Mouse (Mus musculus) ovary, adult 18-20 months (tissue): ENCODE results near the gene Atp6v1a.

ENCODE experiments used
- DNase-seq: peaks from one replicate; pipeline ENCODE4 v3.0.0; 2022; ENCODE audit warnings: low spot score, mixed read lengths

Gene Atp6v1a

DNA sequence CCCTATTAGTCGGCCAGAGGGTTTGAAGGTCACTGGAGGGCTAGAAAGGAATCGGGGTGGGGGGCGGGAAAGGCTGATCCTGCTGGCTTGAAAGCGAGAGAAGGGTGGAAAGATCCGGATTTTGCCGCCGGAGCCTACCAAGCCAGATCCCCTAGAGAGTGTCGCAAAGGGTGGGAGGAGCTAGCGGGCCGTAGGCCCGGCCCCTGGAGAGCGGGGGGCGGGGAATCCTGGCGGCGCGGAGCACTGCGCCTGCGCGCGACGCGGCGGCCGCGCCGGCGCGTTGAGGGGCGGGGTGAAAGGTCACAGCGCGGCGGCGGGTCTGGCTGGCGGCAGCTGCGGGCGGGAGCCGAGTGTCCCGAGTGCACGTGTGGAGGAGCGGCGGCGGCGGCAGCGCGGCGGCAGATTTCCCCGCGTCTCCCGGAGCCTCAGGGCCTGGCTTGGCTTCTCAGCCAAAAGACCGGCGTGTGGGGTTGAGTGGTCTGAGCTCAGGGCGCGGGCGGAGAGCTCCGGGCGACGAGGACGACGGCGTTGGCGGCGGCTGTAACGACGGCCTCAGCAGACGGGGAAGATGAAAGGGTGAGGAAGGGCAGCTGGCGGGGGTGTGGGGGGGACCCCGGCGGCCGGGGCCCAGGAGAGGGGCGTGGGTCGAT lies at the start of gene Atp6v1a, which contains the start of gene Naa50:
TSS of gene Atp6v1a (minus strand) at position 170 of the 650 bp plus-strand sequence.
TSS of gene Naa50 (plus strand) at position 295 of the 650 bp plus-strand sequence.
- DNase-seq = peak; percentile 86

DNA sequence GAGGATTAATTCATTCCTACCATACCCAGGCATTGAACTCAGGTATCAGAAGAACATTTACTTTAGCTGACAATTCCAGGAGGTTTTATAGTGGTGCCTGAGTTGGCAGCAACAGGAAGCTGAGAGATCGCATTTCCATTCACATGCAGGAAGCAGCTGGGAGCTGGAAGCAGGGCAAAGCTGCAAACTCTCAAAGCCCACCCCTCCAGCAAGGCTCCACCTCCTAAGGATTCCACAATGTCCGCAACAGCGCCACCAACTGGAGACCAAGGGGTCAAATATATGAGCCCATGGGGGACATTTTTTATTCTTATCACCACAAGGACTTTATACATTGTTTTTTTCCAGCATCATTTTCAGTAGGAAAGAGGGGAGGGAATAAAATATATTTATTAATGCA lies 49.3 kb upstream of the Atp6v1a start:
- DNase-seq = no peak

DNA sequence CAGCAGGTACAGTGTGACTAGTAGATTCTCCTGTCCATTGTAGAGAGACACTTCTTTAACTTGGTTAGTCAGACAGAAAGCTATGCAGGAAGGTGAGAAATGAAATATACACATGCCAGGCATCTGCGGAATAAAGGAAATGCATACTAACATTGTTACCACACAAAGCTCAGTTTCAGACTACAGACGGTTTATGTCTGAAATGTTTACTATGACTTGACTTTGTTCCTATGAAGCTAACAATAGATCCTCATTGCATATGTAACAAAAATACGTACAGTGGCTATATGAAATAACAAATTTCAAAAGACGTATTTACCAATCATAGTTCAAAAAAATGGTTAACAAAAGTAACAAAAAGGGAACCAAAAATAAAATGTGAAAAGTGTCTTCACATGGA lies 47.7 kb upstream of the Atp6v1a start:
- no peak for DNase-seq

DNA sequence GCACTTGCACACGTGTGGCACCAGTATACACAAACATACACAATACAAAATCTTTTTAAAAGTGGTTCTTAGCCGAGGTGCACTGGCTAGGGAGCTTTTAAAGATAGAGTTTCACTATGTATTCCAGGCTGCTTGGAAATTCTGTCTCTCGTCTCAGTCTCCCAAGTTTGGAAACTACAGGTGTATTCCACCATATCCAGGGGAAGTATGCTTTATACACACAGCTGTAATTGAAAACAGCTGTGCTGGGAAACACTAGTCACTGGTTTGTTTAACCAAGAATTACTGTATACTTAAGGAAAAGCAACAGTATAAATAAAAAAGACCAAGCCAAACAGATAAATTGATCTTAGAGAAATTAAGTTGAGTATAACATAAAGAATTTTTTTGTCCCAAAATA lies 45.3 kb upstream of the Atp6v1a start:
- DNase-seq = no peak

GRCm38 (mm10) chr16:44182597-44182996 lies 43.1 kb upstream of the Atp6v1a start:
- no peak for DNase-seq

DNA sequence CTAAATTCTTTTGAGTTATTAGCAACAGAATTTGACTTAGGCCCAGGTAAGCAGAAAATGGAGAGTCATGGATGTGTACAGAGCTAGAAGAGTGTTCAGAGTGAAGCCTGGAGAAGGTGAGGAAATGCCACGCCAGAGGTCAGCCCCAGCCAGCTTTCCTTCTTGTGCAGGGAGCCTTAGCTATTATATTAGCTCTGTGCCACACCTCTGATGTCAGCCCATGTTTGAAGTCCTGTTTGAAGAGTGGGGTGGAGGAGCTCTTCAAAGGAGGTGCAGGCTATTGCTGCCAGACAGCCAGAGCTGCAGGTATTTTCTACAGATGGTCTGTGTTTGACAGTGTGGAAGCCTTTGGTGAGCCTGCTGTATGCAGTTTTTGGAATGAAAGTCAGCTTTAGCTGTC lies 39.0 kb upstream of the Atp6v1a start:
- no peak for DNase-seq

GRCm38 (mm10) chr16:44176511-44176910 lies 37.0 kb upstream of the Atp6v1a start:
- DNase-seq = no peak

GRCm38 (mm10) chr16:44175001-44175400 lies 35.5 kb upstream of the Atp6v1a start:
- DNase-seq = no peak

GRCm38 (mm10) chr16:44173966-44174530 lies 34.5 kb upstream of the Atp6v1a start:
- DNase-seq = no peak

DNA sequence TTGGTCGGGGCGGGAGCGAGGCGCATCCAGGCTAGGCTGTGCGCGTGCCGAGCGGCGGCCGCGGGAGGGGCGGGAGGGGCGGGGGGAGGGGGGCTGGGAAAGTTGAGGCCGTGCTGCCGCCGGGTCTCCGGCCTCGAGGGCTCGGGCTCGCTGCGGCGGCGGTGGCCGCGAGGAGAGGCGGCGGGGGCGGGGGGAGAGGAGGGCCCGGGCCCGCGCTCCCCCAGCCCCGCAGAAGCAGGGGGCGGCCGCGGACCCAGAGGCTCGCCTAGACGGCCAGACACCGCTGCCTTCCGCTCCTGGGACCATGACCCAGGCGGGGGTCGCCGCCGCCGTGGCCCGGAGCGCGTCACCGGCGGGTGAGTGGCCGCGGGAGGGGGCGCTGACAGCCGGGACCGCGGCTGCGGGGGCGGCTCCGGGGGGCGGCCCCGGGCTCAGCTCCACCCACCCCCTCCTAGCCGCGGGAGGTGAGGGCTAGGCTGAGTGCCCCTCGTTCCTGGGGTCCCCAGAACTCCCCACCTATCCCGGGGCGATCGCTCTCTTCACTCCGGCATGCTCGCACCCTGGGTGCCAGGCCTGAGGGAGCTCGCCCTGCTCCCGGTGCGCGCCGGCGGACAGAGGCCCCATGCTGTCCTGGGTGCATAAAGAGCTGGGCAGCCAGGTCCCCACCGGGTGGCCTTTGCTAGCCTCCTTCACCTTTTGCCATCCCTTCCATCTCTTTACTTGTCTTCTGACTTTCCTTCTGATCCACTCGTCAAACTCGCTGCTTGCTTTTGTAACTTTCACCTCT lies 33.8 kb upstream of the Atp6v1a start, which contains the start of gene Usf3:
TSS of gene Usf3 (plus strand) at position 92 of the 787 bp plus-strand sequence.
- DNase-seq = peak; percentile 31

DNA sequence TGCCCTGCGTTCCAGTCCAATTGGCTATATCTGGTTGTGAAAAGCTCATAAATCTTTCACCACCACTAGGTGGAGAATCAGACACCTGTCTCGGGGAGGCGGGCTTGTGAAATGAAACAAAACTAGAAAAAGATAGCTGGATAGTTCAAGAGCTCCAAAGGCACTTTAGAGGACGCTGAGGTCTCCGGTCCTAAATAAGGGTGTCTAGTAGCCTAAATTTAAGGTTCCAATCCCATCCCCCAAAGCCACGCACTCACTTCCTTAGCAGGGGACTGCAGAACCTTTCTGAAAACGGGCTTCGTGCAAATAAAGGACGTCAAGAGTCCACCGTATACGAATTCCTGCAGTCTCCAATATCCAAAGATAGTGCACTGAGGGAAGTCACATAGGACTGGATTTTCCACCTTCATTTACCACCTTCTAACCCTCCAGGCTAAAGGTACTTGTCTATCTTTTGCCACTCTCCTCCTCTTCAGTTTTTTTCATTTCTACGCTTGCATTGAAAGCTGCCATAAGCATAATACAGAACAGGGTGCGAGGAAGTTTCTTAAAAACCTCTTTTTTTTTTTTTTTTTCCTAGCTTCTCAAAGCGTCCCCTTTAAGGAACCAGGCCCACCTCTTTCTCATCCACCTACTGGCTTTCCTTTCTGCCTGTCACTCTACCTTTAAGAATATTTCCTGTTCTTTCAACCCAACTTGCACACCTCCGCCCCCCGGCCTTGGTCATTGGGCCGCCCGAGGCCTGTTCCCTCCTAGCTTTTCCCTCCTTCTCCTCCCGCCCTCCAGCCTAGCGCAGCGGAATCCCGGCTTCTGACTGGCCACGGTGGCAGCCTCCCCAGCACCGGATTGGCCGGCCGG lies 33.0 kb upstream of the Atp6v1a start:
- DNase-seq = peak; percentile 99

DNA sequence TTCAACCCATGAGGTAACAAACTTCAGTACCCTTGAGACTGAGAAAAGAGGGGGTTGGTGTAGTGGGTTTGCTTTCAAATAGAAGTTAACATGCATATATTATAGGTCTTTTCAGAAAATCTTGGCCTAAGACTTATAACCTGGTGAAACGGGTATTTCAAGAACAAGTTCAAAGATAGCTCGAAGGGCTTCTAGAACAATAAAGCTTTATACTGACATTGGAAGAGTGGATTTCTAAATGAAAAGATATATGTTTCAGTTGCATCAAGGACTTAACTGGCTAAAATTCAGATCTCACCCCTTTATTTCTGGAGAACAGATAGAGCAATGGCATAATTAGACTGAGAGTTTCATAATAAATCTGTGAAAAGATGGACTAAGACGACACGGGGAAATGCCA lies 29.5 kb upstream of the Atp6v1a start:
- no peak for DNase-seq

GRCm38 (mm10) chr16:44165182-44165581 lies 25.7 kb upstream of the Atp6v1a start:
- DNase-seq = no peak

- DNase-seq = no peak
These were observed 24.3 kb upstream of the Atp6v1a start for GRCm38 (mm10) chr16:44163831-44164230.

- no peak for DNase-seq
These were observed 19.8 kb upstream of the Atp6v1a start for GRCm38 (mm10) chr16:44159325-44159724.

GRCm38 (mm10) chr16:44154497-44155057 lies 15.1 kb upstream of the Atp6v1a start:
- no peak for DNase-seq

- no peak for DNase-seq
These were observed 9.7 kb upstream of the Atp6v1a start for GRCm38 (mm10) chr16:44149002-44149767.

DNA sequence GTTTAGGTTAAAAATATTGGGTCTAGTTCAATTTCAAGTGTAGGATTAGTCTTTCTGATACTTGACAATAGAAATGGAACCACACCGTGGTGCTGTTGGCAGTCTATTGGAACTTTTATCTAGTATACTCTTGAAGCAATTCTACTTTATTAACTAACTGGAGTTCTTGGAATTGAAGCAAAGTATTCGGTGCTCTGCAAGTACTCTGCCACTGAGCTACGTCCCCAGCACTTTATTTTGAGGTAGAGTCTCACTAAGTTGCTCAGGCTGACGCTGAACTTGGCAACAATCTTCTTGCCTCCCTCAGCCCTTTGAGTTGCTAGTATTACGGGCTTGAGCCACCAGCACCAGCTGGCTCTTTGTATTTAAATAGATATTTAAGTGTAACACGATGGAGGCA lies 2.0 kb upstream of the Atp6v1a start:
- no peak for DNase-seq

DNA sequence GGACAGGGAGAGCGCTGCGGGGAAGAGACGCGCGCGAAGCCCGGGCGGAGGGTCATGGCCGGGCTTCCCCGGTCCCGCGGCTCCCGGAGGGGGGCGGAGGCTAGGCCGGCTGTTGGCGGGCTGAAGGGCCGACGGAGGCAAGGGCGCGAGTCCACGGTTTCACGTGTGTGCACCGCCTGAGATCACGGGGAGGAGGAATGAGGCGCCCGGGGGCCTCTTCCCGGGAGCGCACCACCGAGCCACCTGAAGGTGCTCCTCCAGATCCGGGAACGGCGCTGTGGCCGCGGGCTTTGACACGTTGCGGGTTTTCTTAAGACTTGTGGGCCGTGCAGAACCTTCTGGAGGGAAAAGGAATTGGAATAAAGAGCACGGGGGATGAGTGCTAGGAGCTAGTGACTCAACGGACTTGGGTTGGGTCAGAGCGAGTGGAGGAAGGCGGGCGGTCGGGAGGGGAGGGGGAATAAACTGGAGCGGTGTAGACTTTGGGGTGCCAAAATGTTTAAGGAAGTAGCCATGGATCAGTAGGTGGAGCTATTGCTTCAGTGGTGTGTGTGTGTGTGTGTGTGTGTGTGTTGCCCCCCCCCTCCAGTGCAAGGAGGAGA lies 782 bp upstream of the Atp6v1a start:
- peak; percentile 75 for DNase-seq

- peak; percentile 84 for DNase-seq
These were observed 448 bp downstream of the Atp6v1a start for GRCm38 (mm10) chr16:44138979-44139535.
